Mouse (Mus musculus) layer of hippocampus, postnatal 10 days (tissue): ENCODE data around the gene Tmem176a. TPM values are rescaled to one million over a fixed set of nuclear protein-coding genes. Genes with fewer than 3 reads are reported as not detected.

Experiments used
- DNase-seq, 2 experiments: peaks; one replicate each; pipeline ENCODE4 v3.0.0; 2021; ENCODE audit warnings: low spot score in 2 of 2
- total RNA-seq, 2 experiments: library from RNA; stranded (reverse); gene quantifications; 2 replicates each; pipeline ENCODE4 v1.2.3; 2021

Gene Tmem176a
- total RNA-seq, 2 experiments from 2014 or later, result 14.7 to 15.4 TPM

DNA sequence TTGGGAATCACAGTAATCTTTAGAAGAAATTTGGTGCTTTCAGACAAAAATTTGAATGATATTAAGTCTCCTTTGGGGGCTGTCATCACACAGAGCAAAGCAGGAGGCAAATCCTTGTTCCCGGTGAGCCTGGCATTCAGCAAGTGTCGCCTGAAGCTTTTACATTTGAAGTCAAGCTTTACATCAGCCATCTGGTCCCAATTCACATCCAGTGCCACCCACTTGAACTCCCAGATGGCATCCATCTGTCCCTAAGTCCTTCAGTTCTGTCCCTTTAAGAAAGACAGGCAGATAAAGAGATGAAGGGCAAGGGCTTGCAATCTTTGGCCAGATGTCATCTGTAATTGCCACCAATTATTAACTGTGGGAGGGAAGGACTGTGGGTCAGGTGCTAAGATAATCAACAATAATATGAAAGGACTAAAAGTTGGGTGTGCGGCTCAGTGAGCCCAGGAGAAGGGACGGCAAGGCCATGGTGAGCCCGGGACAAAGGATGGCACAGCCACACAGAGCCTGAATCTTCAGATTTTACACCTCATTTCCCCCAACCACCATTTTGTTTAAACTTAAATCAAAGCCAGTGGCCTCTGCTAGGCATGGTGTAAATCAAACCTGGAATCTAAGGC, 35.9 kb downstream of the Tmem176a start:
- DNase-seq, result no peak

DNA sequence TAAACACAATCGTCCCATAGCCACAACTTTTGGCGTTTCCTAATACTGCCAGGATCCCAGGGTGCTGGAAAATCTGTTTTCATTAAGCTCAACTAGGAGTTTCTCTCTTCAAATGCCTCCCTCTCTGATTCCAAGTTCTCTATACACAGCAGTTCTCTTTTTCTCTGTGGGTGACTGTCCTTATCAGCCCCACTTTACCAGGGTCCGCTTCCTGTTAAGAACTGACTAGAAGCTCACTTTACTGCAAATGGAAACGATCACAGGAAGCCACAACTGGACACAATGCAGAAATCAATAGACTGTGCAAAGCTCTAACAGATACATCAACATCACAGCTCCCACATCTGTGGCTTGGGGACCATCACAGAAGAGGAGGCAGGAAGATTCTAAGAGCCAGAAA, 53.5 kb downstream of the Tmem176a start:
- DNase-seq, result no peak

DNA sequence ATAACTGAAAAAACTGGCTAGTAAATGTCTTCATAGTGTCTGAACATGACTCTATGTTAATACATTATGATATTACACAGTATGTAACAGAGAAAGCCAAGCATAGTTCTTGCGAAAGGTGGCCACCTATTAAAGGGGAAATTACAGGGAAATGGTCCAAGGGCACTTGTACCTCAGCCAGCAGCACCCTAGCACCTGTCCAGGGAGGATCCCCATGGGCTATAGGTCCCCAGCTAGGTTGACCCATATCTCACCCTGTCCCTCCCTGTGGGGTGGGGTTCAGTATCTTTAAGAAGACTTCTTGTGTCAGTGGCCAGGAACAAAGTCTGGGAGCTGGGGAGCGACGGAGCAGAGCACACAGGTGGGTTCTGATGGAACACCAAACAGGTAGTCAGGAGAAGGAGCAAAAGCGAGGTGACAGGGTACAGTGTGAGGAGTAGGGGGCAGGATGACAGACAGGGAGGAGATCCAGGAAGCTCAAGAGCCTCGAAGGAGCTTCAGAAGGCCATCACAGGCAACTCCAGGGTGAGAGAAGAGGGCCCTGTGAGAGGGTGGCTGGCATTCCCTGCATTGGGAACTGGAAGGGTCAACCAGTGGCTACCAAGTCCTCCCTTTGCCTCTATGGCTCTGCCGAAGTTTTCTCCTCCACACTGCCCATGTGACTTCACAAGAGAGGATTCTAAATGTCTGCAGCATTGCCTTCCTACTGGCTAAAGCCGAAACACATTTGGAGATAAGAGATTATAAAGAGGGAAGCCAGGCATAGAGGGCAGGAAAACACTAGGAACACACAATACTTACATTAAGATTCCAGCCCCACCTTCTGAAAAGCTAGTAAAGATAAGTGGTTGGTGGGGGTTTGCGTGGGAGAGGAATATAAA, 54.5 kb downstream of the Tmem176a start:
- no peak for DNase-seq

DNA sequence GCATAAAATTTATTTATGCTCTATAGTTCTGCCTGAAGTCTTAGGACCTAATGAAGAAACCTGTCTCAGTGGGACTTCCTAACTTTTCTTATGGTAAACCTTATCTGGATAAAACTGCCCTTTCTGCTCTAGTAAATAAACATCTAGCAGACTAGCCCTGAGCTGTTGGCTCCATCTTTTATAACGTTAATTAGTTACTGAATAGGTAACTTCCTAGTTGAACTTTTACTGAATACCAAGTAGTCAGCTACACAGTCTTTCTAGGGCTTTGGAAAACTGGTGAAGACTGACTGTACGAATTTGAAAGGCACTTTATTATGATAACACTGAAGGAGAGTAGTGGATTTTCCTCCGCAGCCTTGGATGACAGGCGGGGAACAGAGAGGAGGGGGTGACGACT, 55.2 kb downstream of the Tmem176a start:
- no peak for DNase-seq

Other genes with a start within 250 kb of the Tmem176a start
- gene Repin1, start 247.0 kb upstream of the Tmem176a start, total RNA-seq, result 10 to 100 TPM; 29.2 to 30.1 TPM
- gene Gm44965, start 247.0 kb upstream of the Tmem176a start, total RNA-seq, result not detected
- 1 to 10 TPM; 5.6 to 6.6 TPM for gene Zfp775, start 238.9 kb upstream of the Tmem176a start, total RNA-seq
- 10 to 100 TPM; 13.7 to 15.5 TPM for gene AI854703, start 214.2 kb upstream of the Tmem176a start, total RNA-seq
- gene Gimap8, start 193.7 kb upstream of the Tmem176a start, total RNA-seq, result 1 to 10 TPM; 1.5 to 1.7 TPM
- 1 to 10 TPM; 1.0 to 1.4 TPM for gene Gimap9, start 164.8 kb upstream of the Tmem176a start, total RNA-seq
- under 1 TPM; 0.58 to 0.71 TPM for gene Gimap4, start 156.4 kb upstream of the Tmem176a start, total RNA-seq
- gene Gimap6, start 132.7 kb upstream of the Tmem176a start, total RNA-seq, result 1 to 10 TPM; 6.2 to 8.2 TPM
- gene Gm28053, start 122.3 kb upstream of the Tmem176a start, total RNA-seq, result not detected
- not detected for gene Gimap7, start 122.3 kb upstream of the Tmem176a start, total RNA-seq
- 1 to 10 TPM; 3.0 to 3.2 TPM for gene Gimap1, start 101.9 kb upstream of the Tmem176a start, total RNA-seq
- gene Gimap5, start 94.7 kb upstream of the Tmem176a start, total RNA-seq, result 1 to 10 TPM in 1 of 2 experiments, under 1 TPM in 1; 0.98 to 1.2 TPM
- not detected for gene Gimap3, start 70.1 kb upstream of the Tmem176a start, total RNA-seq
- 10 to 100 TPM; 45.6 to 47.8 TPM for gene Tmem176b, start 577 bp downstream of the Tmem176a start, total RNA-seq
- gene Aoc1, start 32.0 kb downstream of the Tmem176a start, total RNA-seq, result not detected
- not detected for gene 1600015I10Rik, start 89.0 kb downstream of the Tmem176a start, total RNA-seq
- not detected for gene Doxl2, start 134.0 kb downstream of the Tmem176a start, total RNA-seq
- gene Svs1, start 145.9 kb downstream of the Tmem176a start, total RNA-seq, result not detected
- under 1 TPM; 0.53 to 0.58 TPM for gene Gpnmb, start 195.6 kb downstream of the Tmem176a start, total RNA-seq
- 10 to 100 TPM; 24.5 to 34.2 TPM for gene Malsu1, start 232.9 kb downstream of the Tmem176a start, total RNA-seq